Mouse (Mus musculus) mature B cell (primary cell): ENCODE measurements around the gene Etv4.

Source experiments
- in situ Hi-C: fragments of 300-500 bp; cut with MboI; formaldehyde crosslinking; loops from 2 replicates; pipeline ENCODE4 v1.14.3; 2019

Gene Etv4

DNA sequence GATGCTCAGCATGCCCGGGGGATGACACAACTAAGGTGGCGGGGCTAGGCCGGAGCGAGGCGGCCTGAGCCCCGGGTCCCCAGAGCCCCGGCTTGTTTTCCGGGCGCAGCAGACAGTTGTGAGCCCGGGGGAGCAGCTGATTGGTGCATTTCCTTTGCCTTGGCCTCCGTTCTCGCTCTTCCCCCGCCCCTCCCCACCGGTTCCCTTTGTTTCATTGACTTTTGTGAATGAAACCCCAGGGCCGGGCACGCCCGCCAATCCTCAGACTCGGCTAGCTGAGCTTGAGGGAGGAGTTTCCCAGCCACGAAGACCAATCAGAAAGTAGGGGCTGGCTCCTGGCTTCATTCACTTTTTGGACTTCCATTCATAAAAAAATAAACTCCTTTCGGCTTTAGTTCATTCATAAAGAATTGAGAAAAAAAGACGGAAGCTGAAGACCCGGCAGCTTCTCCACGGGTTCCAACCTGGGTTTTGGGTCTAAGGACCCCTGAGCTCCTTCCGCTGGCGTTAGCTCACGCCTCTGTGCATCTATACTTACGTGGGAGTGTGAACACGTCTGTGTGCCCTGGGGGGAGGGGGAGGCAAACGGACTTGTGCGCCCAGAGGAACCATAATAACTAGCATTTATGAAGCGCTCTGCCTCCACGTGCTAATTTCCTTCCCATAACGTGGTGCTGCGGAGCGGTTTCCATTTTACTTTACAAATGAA is at the start of gene Etv4:
TSS of gene Etv4 (minus strand) at position 229 of the 709 bp plus-strand sequence.
- in situ Hi-C loops, result no loop called here

DNA sequence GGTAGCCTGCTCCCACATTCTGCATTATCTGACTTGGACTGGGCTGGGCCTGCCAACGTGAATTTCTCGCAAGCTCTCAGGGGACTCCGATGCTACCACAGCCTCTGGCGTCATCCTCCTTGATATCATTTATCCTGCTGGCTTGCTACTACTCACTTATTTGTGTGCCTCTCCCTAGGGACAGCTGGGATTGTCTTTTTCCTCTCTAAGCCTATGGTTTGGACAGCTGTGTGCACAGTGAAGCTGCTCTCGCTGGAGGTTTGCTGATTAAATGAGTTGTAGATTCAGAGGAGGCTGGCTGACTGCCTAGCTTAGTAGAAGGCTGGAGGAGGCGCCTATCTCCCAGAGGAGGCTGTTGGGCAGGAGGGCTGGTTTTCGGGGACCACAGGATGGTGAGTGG is 46.8 kb upstream of the Etv4 start:
- in situ Hi-C loops, result no loop called here

GRCm38 (mm10) chr11:101830616-101831015 is 45.4 kb upstream of the Etv4 start:
- in situ Hi-C loops, result no loop called here

DNA sequence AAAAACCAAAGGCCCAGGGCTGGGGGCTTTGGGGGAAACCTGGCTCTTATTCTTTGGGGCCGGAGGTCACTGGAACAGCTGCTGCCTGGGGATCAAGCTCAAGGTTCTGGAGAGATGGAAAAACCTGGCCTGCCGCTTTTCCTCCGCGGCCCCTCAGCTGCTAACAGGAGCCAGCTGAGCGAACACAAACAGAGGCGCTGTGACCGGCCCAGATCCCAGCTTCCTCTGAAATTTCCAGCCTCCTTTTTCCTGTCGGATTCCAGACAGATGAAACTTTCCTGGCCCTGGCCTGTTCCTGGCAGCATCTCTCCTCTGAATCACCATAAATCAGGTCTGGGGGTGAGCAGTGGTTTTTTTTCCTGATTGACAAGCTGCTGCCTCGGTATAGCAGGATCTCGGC is 44.9 kb upstream of the Etv4 start:
- in situ Hi-C loops, result no loop called here

DNA sequence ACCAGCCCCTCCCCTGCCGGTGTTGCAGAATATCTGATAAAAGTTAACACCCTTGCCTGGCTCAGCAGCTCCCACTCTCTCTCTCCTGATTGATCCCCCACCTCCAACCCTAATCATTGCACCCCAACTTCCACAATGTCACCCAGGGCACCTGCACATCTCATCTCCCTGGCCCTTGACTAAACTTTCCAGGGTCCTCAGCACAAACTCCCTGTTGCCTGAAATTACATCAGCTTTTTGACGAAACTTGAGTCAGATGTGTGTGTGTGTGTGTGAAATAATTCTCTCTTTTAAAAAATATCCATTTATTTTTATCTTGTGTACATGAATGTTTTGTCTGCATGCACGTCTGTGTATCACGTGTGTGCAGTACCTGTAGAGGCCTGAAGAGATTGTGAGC is 43.5 kb upstream of the Etv4 start:
- in situ Hi-C loops, result no loop called here

GRCm38 (mm10) chr11:101823210-101823609 is 38.0 kb upstream of the Etv4 start:
- in situ Hi-C loops, result no loop called here

DNA sequence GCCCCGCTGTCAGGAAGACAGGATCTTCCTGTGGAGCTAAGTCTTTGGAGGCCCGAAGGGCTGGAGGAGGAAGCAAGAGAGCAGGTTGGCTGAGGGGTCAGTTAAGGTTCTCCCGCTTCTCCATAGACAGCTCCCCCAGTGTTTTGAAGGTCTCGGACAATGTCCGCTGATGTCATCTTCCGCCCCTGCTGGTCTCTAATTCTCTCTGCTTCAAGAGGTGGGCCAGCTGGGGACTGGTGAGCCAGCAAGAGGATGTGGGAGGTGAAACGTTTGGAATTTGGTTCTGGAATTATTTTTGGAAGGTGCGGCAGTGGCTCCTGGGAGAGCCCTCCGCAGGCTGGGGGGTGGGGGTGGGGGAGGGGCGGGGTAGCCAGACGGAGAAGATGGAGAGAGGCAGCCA is 35.7 kb upstream of the Etv4 start:
- in situ Hi-C loops, result no loop called here

DNA sequence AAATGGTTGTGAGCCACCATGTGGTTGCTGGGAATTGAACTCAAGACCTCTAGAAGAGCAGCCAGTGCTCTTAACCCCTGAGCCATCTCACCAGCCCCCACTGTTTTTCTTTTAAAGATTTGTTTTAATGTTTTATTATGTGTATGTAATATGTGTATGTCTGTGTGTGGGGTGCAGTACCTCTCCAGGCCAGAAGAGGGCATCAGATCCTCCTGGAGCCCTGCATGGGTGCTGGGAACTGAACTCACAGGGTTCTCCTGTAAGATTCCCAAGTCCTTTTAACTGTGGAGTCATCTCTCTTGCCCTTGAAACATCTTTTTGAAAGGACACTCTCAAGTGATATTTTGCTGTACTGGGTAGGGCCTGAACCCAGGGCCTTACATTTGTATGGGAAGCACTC is 34.7 kb upstream of the Etv4 start:
- in situ Hi-C loops, result no loop called here

- in situ Hi-C loops, result no loop called here
These were observed 30.2 kb upstream of the Etv4 start for GRCm38 (mm10) chr11:101815103-101816085.

DNA sequence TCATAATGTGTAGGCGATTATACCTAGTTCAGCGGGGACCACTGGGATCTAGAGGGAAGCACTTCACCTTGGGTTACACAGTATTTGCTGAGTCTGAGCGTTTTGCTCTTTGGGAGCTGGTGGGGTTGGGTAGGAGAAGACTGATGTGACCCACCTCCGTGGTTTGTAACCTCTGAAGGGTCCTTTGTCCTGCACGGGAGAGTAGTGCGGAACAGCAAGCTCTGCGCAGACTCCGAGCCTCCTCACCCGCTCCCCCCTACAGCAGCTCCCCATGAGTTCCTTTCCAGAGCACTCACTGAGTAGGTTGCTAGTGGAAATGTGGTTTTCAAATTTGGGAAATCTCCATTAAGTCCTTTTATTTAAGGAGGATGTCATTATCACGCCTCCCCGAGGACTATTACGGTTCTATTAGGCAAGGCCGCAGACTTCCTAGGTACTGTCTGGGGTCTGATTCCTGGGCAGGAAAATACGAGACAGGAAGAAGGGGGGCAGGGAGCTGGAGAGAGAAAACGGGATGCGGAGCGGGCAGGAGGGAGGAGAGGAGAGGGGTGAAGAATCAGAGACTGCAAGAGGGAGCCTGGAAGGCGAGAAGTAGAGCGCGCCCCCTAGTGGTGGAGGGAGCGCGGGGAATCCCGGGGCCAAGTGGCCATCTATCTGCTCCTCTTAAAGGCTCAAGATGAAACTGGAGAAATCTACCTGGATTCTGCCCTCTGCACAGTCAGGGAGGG is 29.4 kb upstream of the Etv4 start:
- in situ Hi-C loops, result no loop called here

DNA sequence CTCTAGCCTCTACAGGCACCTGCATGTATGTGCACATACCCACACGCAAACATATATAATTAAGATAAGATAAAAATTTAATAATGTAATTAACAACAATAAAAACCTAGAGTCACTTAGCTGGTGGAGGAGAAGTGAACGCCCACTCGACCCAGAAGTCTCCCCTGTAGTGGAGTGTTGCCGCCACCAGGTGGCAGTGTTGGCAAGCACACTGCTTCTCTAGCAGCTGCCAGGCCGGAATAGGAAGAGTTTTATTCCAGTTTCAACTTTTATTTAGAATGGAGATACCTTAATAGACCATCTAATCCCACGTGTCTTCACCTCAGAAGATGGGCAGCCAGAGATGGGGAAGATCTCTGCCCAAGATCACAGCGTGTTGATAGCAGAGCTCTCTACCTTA is 28.1 kb upstream of the Etv4 start:
- in situ Hi-C loops, result no loop called here

- in situ Hi-C loops, result no loop called here
These were observed 24.1 kb upstream of the Etv4 start for GRCm38 (mm10) chr11:101809060-101809828.

- in situ Hi-C loops, result no loop called here
These were observed 22.1 kb upstream of the Etv4 start for GRCm38 (mm10) chr11:101807266-101807665.

- in situ Hi-C loops, result no loop called here
These were observed 21.6 kb upstream of the Etv4 start for GRCm38 (mm10) chr11:101806741-101807140.

- in situ Hi-C loops, result no loop called here
These were observed 20.0 kb upstream of the Etv4 start for GRCm38 (mm10) chr11:101805113-101805704.

DNA sequence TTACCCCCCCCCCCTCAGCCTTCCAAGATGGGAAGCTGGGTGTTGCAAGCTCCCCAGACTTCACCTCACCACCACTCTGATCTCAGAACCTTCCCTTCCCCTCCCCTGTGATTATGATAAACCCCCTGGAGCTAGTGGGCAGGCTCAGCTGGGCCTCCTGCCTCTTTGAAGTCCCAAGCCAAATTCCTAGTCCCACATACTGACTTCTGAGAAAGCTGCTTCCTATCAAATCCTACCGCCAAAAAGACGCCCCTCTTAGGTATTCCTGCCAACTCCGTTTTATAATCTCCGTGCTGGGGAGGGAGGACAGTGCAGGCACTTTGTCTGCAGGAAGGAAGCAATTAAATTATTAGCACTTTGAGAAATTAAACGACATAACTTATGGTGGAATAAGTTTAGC is 16.2 kb upstream of the Etv4 start:
- in situ Hi-C loops, result no loop called here

DNA sequence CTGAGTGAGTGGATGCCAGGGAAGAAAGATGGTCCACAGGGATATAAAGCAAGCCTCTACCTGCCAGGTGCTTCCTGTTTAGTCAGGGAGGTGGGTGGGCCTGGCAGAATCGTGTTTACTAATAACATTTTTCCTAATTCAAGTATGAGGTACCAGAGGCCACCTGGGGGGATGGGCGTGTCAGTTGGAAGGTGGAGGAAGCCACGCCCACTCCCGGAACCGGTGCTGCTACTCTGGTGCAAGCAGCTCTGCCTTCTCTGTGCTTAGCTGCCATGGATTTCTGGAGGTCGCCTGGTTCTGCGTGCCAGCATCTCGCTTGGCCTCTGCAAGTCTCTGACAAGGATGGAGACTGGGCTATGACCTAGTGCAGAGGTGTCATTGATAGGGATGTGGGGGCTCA is 12.9 kb upstream of the Etv4 start:
- in situ Hi-C loops, result no loop called here

- in situ Hi-C loops, result no loop called here
These were observed 12.2 kb upstream of the Etv4 start for GRCm38 (mm10) chr11:101797355-101797754.

DNA sequence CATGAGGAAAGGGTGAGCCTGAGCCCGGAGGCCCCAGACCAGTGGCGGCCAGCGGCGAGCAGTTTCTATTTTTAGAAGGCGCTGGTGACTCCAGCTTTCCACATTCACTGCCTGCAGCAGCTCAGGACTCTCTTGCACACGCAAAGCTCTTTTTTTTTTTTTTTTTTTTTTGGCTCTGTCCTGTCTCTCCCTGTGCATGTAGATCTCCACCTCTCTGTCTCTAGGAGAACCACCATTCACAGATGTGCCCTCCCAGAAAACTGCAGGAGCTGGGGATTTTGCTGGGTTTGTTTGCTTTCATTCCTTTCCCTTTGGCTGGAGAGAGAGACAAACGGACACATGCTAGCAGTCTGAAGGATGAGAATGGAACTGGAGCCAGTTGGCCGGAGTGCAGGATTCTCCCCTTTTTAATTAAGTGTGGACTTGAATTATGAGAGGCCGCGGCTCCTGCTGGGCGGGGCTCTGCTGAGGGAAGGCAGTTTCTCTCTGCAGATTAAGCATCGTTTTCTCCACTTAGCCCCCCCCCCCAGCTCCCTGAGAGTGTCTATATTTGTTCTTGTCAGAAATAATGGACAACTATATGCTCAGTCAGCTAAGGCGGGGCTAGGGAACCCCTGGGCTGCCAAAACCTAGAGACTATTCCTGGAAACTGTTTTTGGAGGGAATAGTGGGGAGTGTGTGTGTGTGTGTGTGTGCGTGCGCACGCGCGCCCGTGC is 5.8 kb upstream of the Etv4 start:
- in situ Hi-C loops, result no loop called here

- in situ Hi-C loops, result no loop called here
These were observed 2.3 kb upstream of the Etv4 start for GRCm38 (mm10) chr11:101787432-101787831.

GRCm38 (mm10) chr11:101786651-101787050 is 1.5 kb upstream of the Etv4 start:
- in situ Hi-C loops, result no loop called here
